Mouse (Mus musculus) lung, postnatal 14 days (tissue): Measurements from ENCODE around the gene S100a2.

ENCODE experiments used
- DNase-seq: peaks from one replicate; pipeline ENCODE4 v3.0.0; 2021

S100a2 gene

GRCm38 (mm10) chr3:90589947-90590346 is at the start of gene S100a2:
TSS of gene S100a2 (plus strand) at chr3:90590247.
- DNase-seq, result no peak

DNA sequence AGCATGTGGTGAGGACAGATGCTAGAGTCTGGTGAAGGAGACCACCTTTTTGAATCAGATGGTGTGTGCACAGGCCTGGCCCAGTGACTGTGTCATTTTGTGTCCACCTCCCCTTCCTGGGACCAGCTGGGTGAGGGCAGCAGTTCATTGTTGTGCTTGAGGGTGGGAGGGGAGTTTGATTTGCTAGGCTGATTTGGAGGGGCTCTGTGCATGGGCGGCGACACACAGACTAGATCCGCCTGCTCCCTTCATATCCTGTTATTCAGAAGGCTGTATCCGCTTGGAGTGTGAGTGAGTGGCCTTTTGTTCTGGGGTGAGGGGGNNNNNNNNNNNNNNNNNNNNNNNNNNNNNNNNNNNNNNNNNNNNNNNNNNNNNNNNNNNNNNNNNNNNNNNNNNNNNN is 49.1 kb upstream of the S100a2 start:
- DNase-seq, result peak; percentile 65

- DNase-seq, result no peak
Measured at GRCm38 (mm10) chr3:90549676-90550420, 40.2 kb upstream of the S100a2 start.

DNA sequence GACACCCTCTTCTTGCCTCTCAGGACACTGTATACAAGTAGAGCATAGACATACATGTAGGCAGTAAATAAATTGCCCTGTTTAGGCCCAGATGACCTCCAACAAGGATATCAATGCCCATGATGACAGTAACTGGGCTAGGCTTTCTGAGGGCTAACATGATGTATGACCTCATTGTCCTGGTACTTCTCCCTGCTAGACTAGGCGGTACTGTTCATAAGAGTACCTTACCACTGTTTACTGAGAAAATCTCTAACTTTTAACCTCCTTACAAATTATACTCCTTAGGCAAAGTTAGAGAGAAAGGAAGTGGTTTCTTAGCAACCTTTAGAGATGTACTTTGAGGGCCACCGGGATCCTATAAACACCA is 39.6 kb upstream of the S100a2 start:
- DNase-seq, result no peak

DNA sequence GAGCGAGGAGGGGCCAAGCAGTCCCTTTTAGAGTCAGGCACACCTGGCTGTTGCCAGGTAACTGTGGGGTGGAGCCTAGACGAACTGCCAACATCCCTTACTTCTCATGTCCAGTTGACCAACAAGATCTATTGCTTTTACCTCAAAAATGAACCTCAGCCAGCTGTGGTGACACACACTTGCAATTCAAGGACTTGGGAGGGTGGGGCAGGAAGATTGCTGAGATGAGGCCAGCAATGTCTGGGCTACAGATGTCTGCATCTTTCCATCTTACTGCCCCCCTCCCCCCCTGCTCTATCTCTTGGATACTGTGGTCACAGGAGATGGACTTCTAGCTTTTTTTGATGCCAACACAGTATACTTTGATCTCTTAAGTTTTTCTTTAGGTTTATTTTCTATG is 37.8 kb upstream of the S100a2 start:
- DNase-seq, result no peak

DNA sequence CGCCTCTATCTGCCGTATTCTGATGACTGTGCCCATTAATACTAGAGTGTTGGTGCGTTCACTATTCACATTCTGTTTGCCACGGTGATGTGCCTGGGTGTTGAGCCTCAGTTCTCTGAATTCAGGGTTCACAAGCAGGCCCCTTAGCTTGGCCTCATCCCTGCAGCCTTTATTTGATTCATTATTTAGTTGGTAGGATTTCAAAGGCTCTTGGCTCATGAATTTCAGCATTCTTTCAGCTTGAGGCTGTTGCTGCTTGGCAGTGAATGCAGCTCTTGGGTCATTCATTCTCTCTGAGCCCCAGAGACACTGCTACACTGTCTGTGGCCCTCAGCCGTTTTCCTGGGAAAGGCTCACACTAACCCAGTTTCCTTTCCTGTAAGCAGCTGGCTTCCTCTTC is 34.1 kb upstream of the S100a2 start:
- no peak for DNase-seq

DNA sequence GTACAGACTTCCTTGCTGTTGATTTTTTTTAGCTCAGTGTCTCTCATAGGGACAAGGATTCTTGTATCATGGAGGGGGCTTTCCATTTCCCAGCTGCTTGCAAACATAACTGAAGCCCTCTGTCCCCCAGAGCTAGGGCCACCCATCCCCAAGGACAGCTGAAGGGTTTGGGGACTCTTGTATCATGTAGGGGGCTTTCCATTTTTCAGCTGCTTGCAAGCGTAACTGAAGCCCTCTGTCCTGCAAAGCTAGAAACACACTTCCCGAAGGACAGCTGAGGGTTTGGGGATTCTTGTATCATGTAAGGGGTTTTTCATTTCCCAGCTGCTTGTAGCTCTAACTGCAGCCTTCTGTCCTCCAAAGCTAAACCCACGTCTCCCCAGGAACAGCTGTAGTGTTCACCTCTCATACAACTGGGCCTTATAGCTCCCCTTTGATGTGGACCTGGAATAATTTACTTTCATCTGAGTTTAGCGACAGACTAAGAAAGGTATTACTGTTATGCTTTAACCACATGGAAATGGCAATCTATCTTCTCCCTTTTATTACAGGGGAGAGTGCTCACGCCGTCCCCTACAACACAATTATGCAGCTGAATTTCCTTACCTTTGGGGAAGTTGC is 29.9 kb upstream of the S100a2 start, which contains the start of gene S100a3:
TSS of gene S100a3 (plus strand) at position 571 of the 621 bp plus-strand sequence.
- DNase-seq, result no peak

GRCm38 (mm10) chr3:90574691-90575090 is 15.4 kb upstream of the S100a2 start:
- DNase-seq, result no peak

DNA sequence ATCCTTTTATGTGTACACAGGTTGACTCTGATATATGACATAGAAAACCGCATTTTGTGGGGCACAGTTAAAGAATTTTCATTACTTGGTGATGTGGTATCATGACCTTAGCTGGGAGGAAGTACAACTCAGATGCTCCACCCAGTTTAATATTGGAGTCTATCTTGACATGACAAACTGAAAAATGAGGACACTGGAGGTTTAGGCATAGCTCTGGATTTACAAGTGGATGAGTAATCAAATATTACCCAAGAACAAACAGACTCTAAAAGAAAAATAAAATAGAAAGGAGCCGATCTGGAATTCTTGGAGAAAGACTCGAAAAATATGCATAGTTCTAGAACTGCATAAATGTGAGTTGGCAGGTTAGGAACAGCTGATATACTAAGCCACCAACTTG is 14.7 kb upstream of the S100a2 start:
- no peak for DNase-seq

GRCm38 (mm10) chr3:90576351-90577001 is 13.6 kb upstream of the S100a2 start:
- no peak for DNase-seq

DNA sequence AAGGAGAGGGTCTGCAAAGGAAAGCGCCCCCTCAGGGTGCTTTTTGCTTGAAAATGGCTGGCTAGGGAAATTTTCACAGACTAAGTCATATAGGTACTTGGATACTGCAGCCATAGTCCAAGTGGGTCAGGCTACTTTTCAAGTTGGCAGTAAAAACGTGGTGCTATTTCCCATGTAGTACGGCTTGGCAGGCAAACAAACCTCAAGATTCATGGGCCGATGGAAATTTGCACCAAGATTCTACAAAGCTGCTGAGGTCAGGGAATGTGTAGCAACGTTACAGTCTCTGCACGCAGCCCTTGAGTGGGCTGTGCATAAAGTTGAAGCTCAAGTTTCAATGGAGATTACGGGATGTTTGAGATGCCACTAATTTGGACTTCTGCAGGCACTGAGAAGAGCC is 10.6 kb upstream of the S100a2 start:
- no peak for DNase-seq

GRCm38 (mm10) chr3:90581141-90581540 is 8.9 kb upstream of the S100a2 start:
- no peak for DNase-seq

- DNase-seq, result no peak
Measured at GRCm38 (mm10) chr3:90582156-90582555, 7.9 kb upstream of the S100a2 start.

GRCm38 (mm10) chr3:90582556-90582955 is 7.5 kb upstream of the S100a2 start:
- DNase-seq, result no peak

- no peak for DNase-seq
Measured at GRCm38 (mm10) chr3:90583893-90584292, 6.2 kb upstream of the S100a2 start.

- DNase-seq, result peak; percentile 66
Measured at GRCm38 (mm10) chr3:90585595-90585994, 4.5 kb upstream of the S100a2 start.

DNA sequence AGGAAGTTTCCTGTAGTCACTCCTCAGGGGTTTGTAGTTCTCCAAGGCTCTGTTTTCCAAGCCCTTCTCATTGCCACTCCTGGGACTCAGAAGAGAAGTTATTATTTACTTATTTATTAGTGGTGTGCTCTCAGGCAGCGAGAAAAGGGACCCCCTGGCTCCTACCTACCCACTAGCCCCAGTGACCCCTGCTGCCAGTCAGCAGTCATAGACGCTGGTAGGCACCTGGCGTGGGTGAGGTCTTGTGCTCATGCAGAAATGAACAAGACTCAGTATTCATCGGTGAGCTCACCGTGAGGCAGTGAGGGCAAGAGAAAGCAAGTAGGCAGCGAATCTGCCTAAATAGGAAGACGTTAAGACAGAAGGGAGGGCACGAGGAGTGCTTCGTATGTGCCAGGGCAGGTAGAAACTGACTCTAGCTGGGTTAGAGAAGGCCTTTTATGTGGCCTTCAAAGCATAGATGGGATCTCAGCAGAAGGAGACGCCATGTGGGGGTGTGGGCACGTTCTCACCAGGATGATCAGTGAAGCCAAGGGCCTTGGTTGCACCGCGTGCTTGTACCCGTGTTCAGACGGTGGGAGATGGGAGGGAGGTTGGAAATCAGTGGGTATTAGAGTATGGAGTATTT is 3.9 kb upstream of the S100a2 start:
- no peak for DNase-seq

GRCm38 (mm10) chr3:90586906-90587305 is 3.1 kb upstream of the S100a2 start:
- peak; percentile 71 for DNase-seq

DNA sequence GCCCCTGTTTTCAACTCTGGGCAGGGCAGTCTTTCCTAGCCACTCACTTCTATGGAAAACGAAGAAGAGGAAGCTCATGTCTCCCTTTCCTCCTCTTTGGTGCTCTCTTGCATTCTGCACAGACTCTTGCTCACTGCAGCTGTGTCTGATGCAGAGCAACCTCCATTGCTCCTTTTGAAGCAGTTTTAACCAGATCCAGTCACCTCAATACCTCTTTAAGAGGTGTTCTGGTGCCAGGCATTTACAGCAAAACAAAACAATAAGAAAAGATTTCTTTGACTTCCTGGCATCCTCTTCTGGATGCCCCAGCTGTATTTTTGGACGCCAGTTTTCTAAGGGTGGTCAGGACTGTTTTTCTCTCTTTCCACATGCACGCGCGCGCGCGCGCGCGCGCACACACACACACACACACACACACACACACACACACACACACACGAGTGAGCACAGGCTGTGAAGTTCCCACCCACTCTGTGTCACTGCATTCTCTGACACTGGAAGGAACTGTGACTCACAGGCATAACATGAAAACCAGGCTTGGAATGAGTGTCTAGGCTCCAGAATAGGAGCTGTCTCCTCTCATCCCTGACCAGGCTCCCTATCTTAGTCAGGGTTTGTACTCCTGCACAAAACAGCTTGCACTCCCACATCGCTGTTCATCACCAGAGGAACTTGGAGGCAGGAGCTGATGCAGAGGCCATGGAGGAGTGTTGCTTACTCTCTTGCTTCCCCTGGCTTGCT is 2.5 kb upstream of the S100a2 start:
- DNase-seq, result no peak

DNA sequence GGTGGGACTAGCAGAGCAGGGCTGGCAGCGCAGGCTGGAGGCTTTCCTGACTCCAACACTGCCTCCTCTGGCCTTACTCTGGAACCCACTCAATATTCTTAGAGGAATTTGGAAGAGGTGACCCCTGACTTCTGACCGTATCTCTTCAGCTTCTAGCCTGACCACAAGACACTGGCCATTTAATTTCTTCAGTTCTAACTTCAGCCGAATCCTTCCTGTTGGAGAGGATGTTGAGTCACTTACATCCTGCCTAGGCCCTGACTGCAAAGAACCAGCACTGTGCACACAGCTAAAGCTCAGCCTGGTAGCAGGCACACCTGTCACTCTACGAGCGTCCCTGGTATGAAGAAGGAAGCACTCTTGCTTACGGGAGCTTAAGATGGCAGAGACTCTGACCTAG is 657 bp upstream of the S100a2 start:
- DNase-seq, result no peak

DNA sequence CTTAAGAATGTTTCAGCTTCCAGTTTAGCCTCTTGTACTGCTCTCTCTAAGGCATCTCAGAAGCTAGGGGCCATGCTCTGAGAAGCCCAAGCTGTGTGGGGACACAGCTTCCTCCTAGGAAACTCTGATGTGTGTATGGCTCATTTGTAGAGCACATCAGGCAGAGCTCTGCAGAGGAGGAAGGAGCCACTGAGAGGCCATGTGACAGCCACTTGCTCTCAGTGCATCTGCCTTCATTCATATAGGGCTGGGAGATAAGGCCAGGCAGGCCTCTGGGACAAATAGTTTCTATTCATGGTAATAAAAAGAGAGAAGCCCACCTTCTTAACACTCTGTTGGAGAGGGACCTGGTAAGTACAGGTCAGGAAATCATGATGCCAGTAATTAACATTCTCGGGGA is 4.4 kb downstream of the S100a2 start:
- DNase-seq, result no peak

DNA sequence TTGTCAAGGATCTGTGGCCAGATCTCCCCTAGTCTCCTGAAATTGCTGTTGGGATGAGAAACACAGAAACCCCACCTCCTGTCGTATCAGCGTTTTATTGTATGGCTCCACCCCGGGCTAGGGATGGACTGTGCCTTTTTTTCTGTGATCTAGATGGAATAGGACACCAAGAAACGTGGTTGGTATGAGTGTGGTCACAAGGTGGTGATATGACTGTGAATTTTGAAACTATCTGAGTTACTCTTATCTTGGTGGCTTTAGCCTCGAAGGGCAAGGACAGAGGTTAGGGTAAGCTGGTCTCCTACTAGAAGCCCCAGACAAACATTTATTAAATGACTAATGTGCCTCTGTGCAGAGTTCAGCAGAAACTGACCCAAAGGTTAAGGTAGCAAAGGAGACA is 5.5 kb downstream of the S100a2 start:
- DNase-seq, result no peak

GRCm38 (mm10) chr3:90596810-90597209 is 6.8 kb downstream of the S100a2 start:
- DNase-seq, result no peak
